Mouse (Mus musculus) MEL (cell line): ENCODE measurements around the gene Marc1. TPM values are rescaled to one million over a fixed set of nuclear protein-coding genes. Genes with fewer than 3 reads are reported as not detected.

Source experiments
- DNase-seq: peaks from one replicate; pipeline ENCODE4 v3.0.0; 2011; ENCODE audit warnings: low read depth, low spot score
- H3K27ac ChIP-seq: 2 replicates; pipeline ENCODE4 v1.5.1; 2012; ENCODE audit warnings: low read depth, mild to moderate bottlenecking, control low read depth, low read length, moderate library complexity; ENCODE audit not compliant: control insufficient read depth
- H3K27me3 ChIP-seq, 2 experiments: fragments of 150-350 bp in 1 of 2; sonication (generic) in 1 of 2; 2 replicates each; pipeline ENCODE4 v1.6.1; 2012; ENCODE audit warnings: low read length in 2 of 2, mild to moderate bottlenecking in 2 of 2, improper control_type of control experiment in 1 of 2, moderate library complexity in 1 of 2; ENCODE audit not compliant: insufficient read depth in 2 of 2, control insufficient read depth in 1 of 2
- H3K36me3 ChIP-seq, 2 experiments: 2 replicates each; pipeline ENCODE4 v1.6.1; 2012 to 2014; ENCODE audit warnings: low read length in 2 of 2, improper control_type of control experiment in 1 of 2, inconsistent platforms in 1 of 2, mild to moderate bottlenecking in 1 of 2; ENCODE audit not compliant: insufficient read depth in 2 of 2, control insufficient read depth in 1 of 2
- H3K4me1 ChIP-seq, 2 experiments: fragments of 150-350 bp in 1 of 2; sonication (generic) in 1 of 2; 2 replicates each; pipeline ENCODE4 v1.6.1; 2012; ENCODE audit warnings: low read length in 2 of 2, improper control_type of control experiment in 1 of 2, mild to moderate bottlenecking in 1 of 2; ENCODE audit not compliant: insufficient read depth in 2 of 2, control insufficient read depth in 1 of 2
- H3K4me3 ChIP-seq, 2 experiments: fragments of 150-350 bp in 1 of 2; sonication (generic) in 1 of 2; 2 replicates each; pipeline ENCODE4 v1.5.1; 2012; ENCODE audit warnings: low read depth in 2 of 2, low read length in 2 of 2, mild to moderate bottlenecking in 2 of 2, moderate library complexity in 2 of 2, control low read depth in 1 of 2, improper control_type of control experiment in 1 of 2; ENCODE audit not compliant: control insufficient read depth in 1 of 2, insufficient read depth in 1 of 2
- H3K79me2 ChIP-seq: 2 replicates; pipeline ENCODE4 v1.6.1; 2012; ENCODE audit warnings: mild to moderate bottlenecking, low read length, moderate library complexity; ENCODE audit not compliant: control insufficient read depth, poor library complexity, insufficient read depth
- H3K9ac ChIP-seq: 2 replicates; pipeline ENCODE4 v1.6.1; 2012; ENCODE audit warnings: low read depth, mild to moderate bottlenecking, control low read depth, low read length, moderate library complexity; ENCODE audit not compliant: control insufficient read depth, poor library complexity, severe bottlenecking
- H3K9me3 ChIP-seq: fragments of 150-350 bp; sonication (generic); replicated peaks from 2 replicates; pipeline ENCODE4 v1.6.1; 2012; ENCODE audit warnings: mild to moderate bottlenecking, low read length, improper control_type of control experiment, moderate library complexity; ENCODE audit not compliant: insufficient read depth
- CHD1 ChIP-seq: IDR thresholded peaks from 2 replicates; pipeline ENCODE4 v1.6.1; 2012; ENCODE audit warnings: low read depth, mild to moderate bottlenecking, inconsistent platforms, low read length, improper control_type of control experiment
- CHD2 ChIP-seq: IDR thresholded peaks from 2 replicates; pipeline ENCODE4 v1.6.1; 2011; ENCODE audit warnings: low read length, improper control_type of control experiment
- CTCF ChIP-seq, 3 experiments: IDR thresholded peaks in 2 of 3; conservative IDR thresholded peaks in 1 of 3; 2 replicates each; pipeline ENCODE4 v1.5.1; 2011 to 2012; ENCODE audit warnings: low read length in 3 of 3, low read depth in 2 of 3, mild to moderate bottlenecking in 2 of 3, improper control_type of control experiment in 1 of 3, inconsistent platforms in 1 of 3, mixed read lengths in 1 of 3, moderate library complexity in 1 of 3; ENCODE audit not compliant: control insufficient read depth in 1 of 3, insufficient read depth in 1 of 3, poor library complexity in 1 of 3, severe bottlenecking in 1 of 3
- E2F4 ChIP-seq: IDR thresholded peaks from 2 replicates; pipeline ENCODE4 v1.6.1; 2011; ENCODE audit warnings: low read depth, low read length, improper control_type of control experiment, borderline replicate concordance
- EP300 ChIP-seq, 2 experiments: IDR thresholded peaks; 2 replicates each; pipeline ENCODE4 v1.6.1; 2011; ENCODE audit warnings: improper control_type of control experiment in 2 of 2, low read length in 2 of 2, low read depth in 1 of 2, mild to moderate bottlenecking in 1 of 2
- ETS1 ChIP-seq: IDR thresholded peaks from 2 replicates; pipeline ENCODE4 v1.6.1; 2012; ENCODE audit warnings: low read depth, mild to moderate bottlenecking, inconsistent platforms, low read length, improper control_type of control experiment, moderate library complexity
- GATA1 ChIP-seq: IDR thresholded peaks from 2 replicates; pipeline ENCODE4 v1.6.1; 2011; ENCODE audit warnings: low read depth, low read length, improper control_type of control experiment
- HCFC1 ChIP-seq: IDR thresholded peaks from 2 replicates; pipeline ENCODE4 v1.6.1; 2012; ENCODE audit warnings: low read depth, mild to moderate bottlenecking, inconsistent platforms, low read length, improper control_type of control experiment, moderate library complexity
- MAX ChIP-seq: IDR thresholded peaks from 2 replicates; pipeline ENCODE4 v1.6.1; 2011; ENCODE audit warnings: low read length, improper control_type of control experiment
- MAZ ChIP-seq: IDR thresholded peaks from 2 replicates; pipeline ENCODE4 v1.6.1; 2012; ENCODE audit warnings: low read depth, mild to moderate bottlenecking, inconsistent platforms, low read length, improper control_type of control experiment
- MXI1 ChIP-seq: IDR thresholded peaks from 2 replicates; pipeline ENCODE4 v1.6.1; 2011; ENCODE audit warnings: mild to moderate bottlenecking, low read depth, low read length, improper control_type of control experiment
- MYB ChIP-seq: IDR thresholded peaks from 2 replicates; pipeline ENCODE4 v1.6.1; 2011; ENCODE audit warnings: mild to moderate bottlenecking, low read depth, low read length, improper control_type of control experiment
- NRF1 ChIP-seq: IDR thresholded peaks from 2 replicates; pipeline ENCODE4 v1.6.1; 2014; ENCODE audit warnings: low read depth, mild to moderate bottlenecking, inconsistent platforms, low read length, improper control_type of control experiment, moderate library complexity; ENCODE audit not compliant: poor library complexity, insufficient read depth, severe bottlenecking
- POLR2AphosphoS2 ChIP-seq: IDR thresholded peaks from 2 replicates; pipeline ENCODE4 v1.6.1; 2011; ENCODE audit warnings: low read length, improper control_type of control experiment
- TAL1 ChIP-seq: IDR thresholded peaks from 2 replicates; pipeline ENCODE4 v1.6.1; 2012; ENCODE audit warnings: mild to moderate bottlenecking, inconsistent platforms, low read length, moderate library complexity, mixed read lengths
- UBTF ChIP-seq: IDR thresholded peaks from 2 replicates; pipeline ENCODE4 v1.6.1; 2012; ENCODE audit warnings: low read depth, mild to moderate bottlenecking, inconsistent platforms, low read length, improper control_type of control experiment, moderate library complexity, borderline replicate concordance; ENCODE audit not compliant: insufficient read depth
- USF1 ChIP-seq: IDR thresholded peaks from 2 replicates; pipeline ENCODE4 v1.6.1; 2014; ENCODE audit warnings: low read depth, mild to moderate bottlenecking, inconsistent platforms, low read length, improper control_type of control experiment, moderate library complexity
- USF2 ChIP-seq, 2 experiments: IDR thresholded peaks; 2 replicates each; pipeline ENCODE4 v1.6.1; 2011 to 2012; ENCODE audit warnings: improper control_type of control experiment in 2 of 2, low read length in 2 of 2, borderline replicate concordance in 1 of 2, inconsistent platforms in 1 of 2, low read depth in 1 of 2, mild to moderate bottlenecking in 1 of 2; ENCODE audit not compliant: insufficient read depth in 1 of 2
- ZC3H11A ChIP-seq: IDR thresholded peaks from 2 replicates; pipeline ENCODE4 v1.6.1; 2012; ENCODE audit warnings: low read depth, mild to moderate bottlenecking, inconsistent platforms, low read length, improper control_type of control experiment
- ZNF384 ChIP-seq: IDR thresholded peaks from 2 replicates; pipeline ENCODE4 v1.6.1; 2012; ENCODE audit warnings: low read depth, mild to moderate bottlenecking, inconsistent platforms, low read length, improper control_type of control experiment
- polyA plus RNA-seq, 2 experiments: library from polyadenylated mRNA; stranded (reverse) in 1 of 2; unstranded in 1 of 2; fragments of >175 nt in 1 of 2; fragments of >200 nt in 1 of 2; gene quantifications; 2 replicates each; pipeline versions ENCODE4 v1.2.1 to v1.2.4; 2012; ENCODE audit warnings: low replicate concordance in 2 of 2, low read depth in 1 of 2; ENCODE audit not compliant: insufficient read length in 2 of 2, insufficient read depth in 1 of 2, missing spikeins in 1 of 2
- total RNA-seq: library from RNA; depleted of rRNA; stranded (reverse); fragments of 300-350 nt; gene quantifications from 2 replicates; pipeline ENCODE4 v1.2.3, GENCODE M21; 2012

Marc1 gene
- total and polyA plus RNA-seq, 3 experiments, result 0.08 to 0.10 TPM; not detected in 1

DNA sequence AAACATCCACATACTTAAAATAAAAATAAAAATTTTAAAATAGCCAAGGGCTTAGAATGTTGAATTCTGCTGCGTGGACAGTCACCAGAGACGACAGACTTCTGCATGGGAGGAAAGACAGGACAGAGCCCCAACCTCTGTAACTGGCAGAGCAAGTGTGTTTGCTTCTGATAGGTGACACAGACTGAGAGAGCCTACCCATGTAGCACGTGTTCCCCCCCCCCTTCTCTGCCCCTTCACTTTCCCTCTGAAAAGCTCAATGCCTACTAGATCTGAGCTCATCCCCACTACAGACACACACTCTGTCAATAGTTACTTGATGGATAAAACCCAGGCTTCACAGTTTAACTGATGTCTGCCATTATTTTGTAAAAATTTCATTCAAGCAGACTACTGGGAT is 35.9 kb upstream of the Marc1 start (continued):
- TF ChIP-seq CTCF (IDR thresholded peaks at IDR 0.05 in 2 of 3, conservative IDR thresholded peaks at IDR 0.05 in 1 of 3; ENCODE audit: control insufficient read depth in 1 of 3, insufficient read depth in 1 of 3, low read depth in 2 of 3, low read length in 3 of 3, poor library complexity in 1 of 3, severe bottlenecking in 1 of 3) (no peak), GATA1 (no peak), ETS1 (no peak), MXI1 (no peak; the same call in 1 of the 2 replicates), CHD1 (no peak), NRF1 (no peak), E2F4 (no peak), ZC3H11A (no peak), USF1 (peak; percentile 44; the same call in 1 of the 2 replicates)

DNA sequence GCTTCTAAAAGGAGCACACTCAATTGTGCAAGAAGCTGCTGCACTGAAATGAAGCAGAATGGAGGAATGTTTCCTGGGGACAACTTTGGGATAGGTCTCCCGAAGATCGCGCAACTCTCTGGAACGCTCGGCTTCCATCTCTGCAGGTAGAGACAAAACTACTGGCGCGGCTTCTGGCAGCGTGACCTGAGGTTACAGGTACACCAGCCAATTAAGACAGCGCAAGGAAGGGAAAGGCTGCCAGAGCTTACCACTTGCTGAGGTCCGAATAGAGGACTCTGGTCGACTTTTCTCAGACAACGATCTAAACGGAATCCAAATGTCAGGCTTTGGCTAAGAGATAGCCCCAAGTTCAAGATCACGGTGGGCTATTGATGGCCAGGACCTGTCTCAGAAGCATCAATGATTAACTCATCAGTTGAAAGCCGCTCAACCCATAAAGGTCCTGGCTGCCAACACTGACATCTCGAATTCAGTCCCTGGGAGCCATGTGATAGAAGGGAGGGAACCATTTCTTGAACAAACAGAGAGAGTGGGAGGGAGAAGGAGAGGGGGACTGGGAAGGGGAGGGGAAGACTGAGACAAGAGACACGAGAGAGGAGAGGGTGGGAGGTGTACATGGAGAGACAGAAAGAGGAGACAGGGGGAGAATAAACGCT is 35.1 kb upstream of the Marc1 start, which contains the start of gene Marc2:
TSS of gene Marc2 (minus strand) at position 360 of the 659 bp plus-strand sequence.
- peak within 1 kb of the TSS; percentile 84 to 99 for H3K4me3 ChIP-seq
- peak within 1 kb of the TSS; percentile 25 for H3K27ac ChIP-seq
- peak within 1 kb of the TSS; percentile 80 for H3K9ac ChIP-seq
- no peaks in the 10 kb centered on the region for H3K27me3 ChIP-seq
- H3K9me3 ChIP-seq, result no peaks in the 10 kb centered on the region
- TF ChIP-seq HCFC1 (no peak), MYB (no peak), ETS1 (0 out of 2 replicates have a peak, but pooled peaks have one; percentile 8), UBTF (no peak), POLR2AphosphoS2 (no peak), EP300 (IDR thresholded peaks at IDR 0.05; ENCODE audit: low read depth in 1 of 2, low read length in 2 of 2) (0 out of 4 replicates have a peak, but pooled peaks of 1 of the 2 experiments have one; percentile 3), MAX (peak; percentile 22; the same call in 1 of the 2 replicates), USF1 (peak; percentile 45; the same call in 1 of the 2 replicates), ZNF384 (no peak), TAL1 (no peak), ZC3H11A (no peak), MAZ (no peak), MXI1 (peak; percentile 5; the same call in 1 of the 2 replicates), USF2 (IDR thresholded peaks at IDR 0.05; ENCODE audit: borderline replicate concordance in 1 of 2, insufficient read depth in 1 of 2, low read depth in 1 of 2, low read length in 2 of 2) (no peak), CHD2 (no peak)
- TF ChIP-seq, all 39 proteins: peak for 5
- peaks cover 0 to 9% of the 10 kb centered on the region in 2 experiments; a peak in 2 of 4 replicates for H3K36me3 ChIP-seq
- H3K4me1 ChIP-seq, result peaks cover 10 to 11% of the 10 kb centered on the region in 2 experiments; a peak in 3 of 4 replicates
- H3K79me2 ChIP-seq, result peaks cover 23% of the 10 kb centered on the region
- peak; percentile 68 for DNase-seq
